Mouse (Mus musculus): ENCODE measurements around the gene Avpr1b.

Gene Avpr1b

DNA sequence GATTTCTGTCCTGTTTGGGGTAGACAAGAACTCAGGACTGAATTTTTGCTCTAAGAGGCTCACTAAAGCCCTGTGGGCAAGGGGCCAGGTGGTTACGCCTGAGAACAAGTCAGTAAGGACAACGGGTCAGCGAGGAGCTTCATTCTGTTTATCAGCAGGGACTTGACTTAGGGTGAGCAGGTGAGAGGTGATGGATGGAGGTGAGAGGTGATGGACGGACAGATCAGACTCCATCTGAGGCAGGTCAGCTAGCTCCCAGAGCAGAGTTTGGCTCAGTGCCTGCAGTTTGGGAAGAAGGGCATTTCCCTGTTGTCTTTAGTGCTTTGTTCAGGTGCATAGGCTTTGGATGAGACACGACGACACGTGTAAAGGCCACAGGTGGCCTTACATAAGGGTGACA is 20.3 kb downstream of the Avpr1b start:
- DNase-seq = no peak

DNA sequence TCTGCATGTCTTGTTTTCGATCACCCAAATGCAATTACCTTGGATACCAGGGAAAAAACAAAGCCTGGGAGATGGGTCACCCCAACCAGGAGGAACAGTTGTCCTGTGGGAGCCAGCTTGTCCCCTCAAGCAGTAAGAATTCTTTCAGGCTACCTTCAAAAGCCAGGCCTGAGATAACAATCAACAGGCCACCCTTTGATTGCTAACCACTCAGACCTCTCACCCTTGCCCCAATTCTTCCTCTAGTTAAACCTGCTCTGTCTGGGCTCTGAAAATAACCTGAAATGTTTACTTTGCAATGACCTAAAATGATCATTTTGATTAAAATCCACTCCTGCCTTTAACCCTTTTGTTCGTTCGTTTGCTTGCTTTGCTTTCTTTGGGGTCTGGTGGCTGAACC is 24.6 kb downstream of the Avpr1b start:
- no peak for DNase-seq

DNA sequence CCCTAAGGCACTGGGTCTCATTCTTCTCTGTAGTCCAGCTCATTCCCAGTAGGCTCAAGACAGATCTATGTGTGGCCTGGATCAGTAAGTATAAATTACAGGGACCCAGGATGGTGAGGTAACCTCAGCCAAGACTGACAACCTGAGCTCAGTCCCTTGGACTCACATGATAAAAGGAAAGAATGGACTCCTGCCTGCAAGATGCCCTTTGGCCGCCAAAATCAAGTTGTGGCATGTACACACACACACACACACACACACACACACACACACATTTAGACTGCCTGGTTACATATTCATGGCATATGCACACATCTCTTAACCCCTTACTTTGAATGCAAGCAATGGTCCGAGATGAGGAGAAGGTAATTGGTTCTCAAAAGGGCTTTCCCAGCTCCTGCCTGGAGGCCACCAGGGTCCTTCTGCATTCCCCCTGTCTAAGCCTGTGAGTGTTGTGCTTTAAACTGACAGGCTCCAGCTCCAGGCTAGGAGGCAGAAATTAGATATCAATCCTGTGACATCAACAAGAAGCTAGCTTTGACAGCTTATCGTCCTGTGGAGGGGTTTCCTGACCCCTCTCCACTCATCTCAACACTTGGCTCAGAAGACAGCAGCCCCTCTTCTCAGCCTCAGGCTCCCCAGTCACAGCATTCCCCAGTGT is 25.3 kb downstream of the Avpr1b start:
- no peak for DNase-seq

DNA sequence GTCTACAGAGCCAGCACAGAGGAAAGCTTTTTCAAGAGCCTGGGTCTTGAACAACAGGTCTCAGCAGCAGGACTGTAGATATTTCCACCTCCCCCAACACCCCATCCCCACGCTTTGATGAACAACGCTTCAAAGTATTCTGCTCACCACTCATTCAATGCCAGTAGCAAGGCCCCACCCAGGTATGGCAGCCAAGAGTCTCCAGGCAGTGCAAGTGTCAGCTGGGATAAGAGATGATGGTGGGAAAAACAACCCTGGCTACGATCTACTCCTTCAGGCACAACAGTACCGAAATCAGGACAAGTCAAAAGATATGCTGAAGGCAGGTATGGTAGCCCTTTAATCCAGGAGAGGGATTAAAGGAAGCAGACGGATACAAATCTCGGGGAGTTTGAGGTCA is 27.2 kb downstream of the Avpr1b start:
- no peak for DNase-seq

DNA sequence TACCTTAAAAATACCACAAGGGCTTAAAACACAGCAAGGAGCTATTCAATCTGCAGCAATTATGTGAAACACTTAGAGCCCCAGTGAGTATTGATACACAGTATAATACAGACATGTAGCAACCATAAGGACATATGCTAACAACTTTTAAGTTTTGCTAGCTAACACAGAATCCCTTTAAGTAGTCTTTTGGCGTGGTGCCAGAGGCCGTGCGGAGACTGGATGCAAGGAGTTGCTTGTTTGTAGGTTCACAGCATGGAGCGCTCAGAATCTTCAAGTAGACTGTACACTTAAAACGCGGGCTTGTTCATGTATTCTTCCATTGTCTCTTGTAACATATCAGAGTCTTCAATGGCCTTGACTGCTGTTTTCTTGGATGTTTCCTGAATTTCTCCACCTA is 33.2 kb downstream of the Avpr1b start:
- DNase-seq = peak; percentile 16 to 26

DNA sequence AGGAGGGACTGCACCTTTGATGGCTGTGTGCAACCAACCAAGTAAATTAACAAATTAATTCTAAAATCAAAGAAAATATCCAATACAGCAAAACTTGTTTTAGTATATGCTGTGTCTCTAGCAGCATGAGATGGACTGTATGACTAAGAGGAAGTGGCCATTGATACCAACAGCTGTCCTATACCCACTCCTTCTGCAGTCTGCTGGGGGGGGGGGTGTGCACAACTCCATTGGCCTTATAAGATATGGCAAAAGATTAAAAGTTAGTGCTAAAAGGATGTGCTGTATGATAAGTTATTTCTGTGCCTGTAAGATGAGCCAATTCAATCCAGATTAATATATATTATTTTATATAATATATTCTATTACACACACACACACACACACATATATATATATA is 35.5 kb downstream of the Avpr1b start:
- DNase-seq = no peak

DNA sequence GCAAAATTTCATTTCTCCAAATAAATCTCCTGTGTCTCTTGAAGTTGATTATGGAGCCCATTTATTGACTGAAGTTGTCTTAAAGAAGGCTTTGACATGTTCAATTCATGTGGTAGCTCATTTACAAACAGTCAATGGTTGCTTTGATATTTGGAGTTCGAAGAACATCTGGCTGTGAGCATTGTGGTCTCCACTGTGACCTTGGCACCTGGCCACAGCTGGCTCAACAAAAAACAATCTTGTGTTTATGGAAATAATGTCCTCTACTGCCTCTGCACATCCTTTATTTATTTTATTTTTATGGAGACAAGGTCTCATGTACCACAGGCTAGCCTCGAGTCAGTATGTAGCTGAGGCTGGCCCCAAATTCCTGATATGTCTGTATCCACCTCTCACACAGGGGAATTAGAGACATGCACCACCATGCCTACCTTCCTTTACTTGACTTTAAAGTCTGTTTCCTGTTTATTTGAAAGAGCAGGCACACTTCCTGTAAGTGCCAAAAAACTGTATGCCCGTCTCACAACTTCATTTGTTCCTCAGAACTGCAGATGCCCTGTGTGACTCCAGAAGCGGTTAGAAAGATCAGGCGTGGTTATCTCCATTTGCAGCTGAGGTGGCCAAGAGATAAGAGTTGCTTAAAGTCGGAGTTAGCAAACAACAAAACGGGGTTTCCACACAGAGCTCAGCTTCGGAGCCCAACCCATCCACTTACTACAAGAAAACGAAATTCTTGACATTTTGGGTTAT is 38.9 kb downstream of the Avpr1b start, which contains the start of gene Ctse:
TSS of gene Ctse (plus strand) at position 516 of the 750 bp plus-strand sequence.
- DNase-seq = no peak

DNA sequence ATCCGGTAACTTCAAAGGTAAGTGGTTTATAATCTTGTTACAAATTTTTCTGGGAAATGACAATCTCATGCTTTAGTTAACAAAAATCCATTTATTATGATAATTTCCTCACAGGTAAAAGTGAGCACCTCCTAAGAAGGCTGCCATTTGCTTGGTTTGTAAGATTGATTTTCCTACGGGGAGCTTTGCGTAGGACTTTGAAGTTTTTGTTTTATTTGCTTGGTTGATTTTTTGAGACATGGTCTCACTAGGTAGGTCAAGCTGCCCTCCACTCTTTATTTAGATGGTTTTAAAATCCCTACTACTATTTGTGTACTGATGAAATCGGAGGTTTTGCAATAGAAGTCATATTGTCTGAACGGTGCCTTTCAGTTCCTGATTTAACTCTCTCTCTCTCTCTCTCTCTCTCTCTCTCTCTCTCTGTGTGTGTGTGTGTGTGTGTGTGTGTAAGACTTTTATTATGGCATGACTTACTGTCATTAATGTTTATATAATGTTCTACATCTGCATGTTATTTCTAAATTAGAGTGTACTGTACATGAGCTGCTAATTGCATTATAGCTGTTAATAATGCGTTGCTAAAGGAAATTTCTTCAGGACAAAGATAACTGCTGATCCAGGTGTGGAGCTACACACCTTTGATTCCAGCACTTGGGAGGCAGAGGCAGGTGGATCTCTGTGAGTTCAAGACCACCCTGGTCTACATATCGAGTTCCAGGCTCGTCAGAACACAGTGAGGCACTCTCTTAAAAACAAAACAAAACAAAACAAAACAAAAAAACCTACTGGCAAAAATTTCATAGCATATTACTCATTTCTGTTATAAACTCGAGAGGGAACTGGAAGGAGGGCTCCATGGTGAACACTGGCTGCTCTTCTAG is 39.7 kb downstream of the Avpr1b start:
- DNase-seq = no peak

DNA sequence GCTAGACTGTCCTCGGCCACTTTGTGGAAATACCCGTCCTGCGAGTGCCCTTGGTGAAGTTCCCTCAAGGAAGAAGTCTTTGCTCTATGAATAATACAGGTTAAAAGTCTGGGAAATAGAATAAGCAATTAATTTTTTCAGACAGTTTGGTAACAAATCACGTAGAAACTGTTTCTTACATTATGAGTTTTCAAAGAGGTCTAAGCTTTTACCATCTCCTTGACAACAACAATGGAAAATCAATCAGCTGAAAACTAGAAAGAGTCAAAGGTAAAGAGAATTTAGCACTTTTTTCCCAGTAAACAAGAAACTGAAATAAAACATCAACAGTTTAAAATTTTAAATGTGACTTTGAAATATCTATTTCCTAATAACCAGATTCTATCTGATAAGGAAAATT is 41.0 kb downstream of the Avpr1b start:
- DNase-seq = no peak

DNA sequence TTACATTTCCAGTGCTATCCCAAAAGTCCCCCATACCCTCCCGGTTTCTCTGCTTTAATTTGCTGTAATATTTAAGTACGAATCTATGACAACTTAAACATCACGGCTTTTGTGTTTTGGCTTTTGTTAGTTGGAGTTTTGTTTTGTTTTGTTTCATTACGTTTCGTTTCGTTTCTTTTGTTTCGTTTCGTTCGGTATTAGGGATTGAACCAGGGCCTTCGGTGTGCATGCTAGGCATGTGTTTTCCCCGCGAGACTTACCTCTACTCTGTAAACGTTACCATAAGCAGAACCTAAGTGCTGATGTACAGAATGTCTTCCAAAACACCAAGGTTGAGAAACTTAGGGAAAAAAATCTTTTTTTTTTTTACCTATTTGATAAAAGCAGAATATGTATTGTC is 42.5 kb downstream of the Avpr1b start:
- no peak for DNase-seq

DNA sequence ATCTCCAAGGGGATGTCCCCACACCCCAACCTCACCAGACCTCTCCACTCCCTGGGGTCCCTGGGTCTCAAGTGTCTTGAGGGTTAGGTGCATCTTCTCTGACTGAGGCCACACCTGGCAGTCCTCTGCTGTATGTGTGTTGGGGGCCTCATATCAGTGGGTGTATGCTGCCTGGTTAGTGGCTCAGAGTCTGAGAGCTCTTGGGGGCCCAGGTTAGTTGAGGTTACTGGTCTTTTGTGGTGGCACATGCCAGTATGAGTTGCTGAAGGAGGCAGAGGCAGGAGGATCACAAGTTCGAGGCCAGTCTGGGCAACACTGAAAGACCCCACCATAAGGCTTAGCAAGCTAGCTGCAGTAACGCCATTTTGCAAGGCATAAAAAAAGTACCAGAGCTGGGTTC is 43.2 kb downstream of the Avpr1b start:
- DNase-seq = no peak

DNA sequence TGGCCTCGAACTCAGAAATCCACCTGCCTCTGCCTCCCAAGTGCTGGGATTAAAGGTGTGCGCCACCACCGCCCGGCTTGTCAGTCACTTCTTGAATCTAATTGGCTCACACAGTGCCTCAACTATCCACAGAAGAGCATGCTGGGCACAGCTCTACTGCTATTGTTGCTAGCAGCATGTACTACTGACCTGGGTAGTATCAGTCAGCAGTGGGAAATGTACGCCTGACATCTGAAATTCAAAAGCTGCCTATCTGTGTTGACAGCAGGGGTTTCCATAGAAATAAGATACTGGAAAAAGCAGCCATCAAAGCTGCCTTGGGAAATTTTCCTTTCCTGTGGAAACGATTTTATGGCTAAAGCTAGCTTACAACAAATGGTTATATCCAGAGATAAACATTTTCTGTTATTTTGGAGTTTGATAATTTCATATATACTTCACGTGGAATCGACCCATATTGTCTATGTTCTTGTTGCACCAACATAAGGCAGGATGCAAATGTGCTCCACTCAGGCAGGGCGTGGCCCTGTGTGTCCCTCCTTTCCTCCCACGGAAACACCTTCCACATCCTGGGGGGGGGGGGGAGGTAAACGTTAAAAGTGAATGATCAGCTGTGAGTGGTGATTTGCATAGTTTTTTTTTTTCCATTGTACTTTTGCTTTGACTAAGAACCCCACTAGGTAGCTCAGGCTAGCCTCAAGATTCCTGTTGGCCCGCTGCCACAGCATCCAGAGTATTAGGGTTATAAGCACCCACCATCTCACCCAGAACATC is 53.8 kb downstream of the Avpr1b start:
- DNase-seq = no peak

DNA sequence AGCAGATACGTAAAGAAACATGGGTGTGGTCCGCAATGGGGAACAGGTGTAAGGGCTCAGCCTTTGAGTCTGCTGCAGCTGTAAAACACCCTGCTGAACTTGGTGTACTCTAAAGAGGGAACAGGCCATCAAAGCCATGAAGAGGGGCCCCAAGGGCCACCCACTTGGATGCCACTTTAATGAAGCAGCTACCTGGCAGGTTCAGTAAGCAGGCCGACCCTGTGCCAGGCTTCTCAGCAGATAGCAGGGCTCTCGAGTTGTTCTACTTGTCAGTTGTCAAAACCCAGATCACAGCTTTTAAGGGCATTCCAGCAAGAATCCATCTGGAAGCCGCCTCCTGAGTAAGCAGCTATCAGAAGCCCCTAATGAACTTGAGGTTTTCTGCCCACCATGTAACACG is 56.6 kb downstream of the Avpr1b start:
- no peak for DNase-seq

DNA sequence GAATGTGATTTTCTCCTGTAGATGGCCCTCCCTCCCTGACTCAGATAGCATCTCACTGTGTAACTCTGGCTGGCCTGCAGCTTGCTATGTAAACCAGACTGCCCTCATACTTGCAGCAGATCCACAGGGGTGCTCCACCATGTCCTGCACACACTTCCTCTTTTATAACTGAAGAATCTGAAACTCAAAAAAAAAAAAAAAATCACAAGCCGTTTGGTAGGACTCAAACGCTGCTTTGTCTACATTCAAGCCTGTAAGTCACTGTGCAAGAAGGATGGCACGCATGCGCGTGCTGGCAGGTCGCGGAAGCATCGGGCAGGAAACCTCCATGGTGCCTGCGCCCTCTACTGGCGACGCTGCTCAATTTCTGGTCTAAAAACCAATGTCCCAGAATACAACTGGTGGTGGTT is 58.9 kb downstream of the Avpr1b start:
- peak; percentile 94 to 96 for DNase-seq

DNA sequence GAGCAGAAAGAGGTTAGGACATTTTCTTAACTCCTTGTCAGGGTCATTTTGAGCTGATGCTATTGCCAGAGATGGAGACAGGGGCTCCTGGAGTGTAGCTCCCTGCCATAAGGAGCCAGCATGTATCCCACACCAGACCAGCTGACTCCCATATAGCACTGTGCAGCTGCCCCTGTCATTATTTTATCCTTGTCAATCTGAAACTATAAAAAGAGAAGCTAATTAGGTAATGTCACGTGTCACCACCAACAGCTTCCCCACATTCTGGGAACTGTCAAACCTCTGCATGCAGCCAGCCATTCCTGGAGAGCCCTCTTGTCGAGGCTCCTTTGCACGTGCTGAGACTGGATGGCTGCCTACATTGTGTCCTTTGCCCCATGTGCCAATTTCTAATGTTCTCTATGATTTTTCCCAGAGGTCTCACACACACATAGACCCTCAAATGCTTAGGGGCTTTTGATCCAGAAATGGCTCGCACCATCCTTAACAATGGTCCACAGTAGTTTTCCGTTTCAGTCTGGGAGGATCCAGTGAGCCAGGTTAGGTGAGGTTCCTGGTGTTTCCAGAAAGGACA is 60.6 kb downstream of the Avpr1b start:
- DNase-seq = no peak

DNA sequence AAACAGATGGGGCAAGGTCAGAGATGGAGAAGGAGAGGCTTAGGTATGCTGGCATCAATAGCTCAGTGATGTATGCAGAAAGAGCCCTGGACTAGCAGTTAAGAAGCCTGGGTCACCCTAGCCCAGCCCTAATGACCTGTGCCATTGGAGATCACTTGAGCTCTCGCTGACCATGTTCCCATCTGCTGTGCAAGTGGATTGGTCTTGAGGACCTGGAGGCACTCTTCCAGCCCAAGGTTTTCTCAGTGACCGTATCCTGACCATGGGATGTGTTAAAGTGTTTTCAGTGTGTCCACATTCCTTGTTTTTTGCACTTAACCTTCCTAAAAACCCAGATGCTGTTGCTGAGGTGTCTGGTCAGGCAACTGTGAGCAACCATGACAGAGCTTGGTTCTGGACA is 61.2 kb downstream of the Avpr1b start:
- no peak for DNase-seq

DNA sequence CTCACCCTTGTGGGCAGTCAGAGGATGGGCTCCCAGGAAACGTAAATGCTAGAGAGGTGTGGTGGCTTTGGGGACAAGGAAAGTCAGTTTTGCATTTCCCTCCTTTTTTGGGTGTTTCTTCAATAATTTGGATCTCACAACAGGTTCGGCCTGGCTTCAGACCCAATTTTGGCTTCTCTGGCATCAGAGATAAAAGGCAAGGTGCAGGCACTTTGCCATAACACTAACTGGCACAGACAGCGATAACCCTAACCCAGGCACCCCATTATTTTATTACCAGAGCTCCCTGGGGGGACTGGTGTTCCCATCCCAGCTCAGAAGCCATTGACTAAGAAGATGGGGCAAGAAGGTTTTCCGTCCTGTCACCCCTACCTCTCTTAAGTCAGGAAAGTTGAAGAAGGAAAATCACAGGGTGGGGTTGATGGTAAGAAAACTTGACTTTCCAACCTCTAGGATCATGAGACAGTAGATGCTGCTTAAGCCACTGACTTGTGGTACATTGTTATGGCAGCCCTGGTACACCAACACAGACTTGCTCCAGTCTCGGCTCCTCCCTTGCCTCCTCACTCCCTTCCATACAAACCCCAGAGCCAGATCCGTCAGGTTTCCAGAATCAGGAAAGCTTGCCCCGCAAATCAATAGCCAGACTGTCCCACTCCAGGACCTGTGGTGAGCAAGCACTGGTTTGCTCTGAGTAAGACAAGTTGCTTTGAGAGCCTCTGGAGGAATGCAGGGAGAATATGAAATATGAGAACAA is 61.9 kb downstream of the Avpr1b start:
- DNase-seq = no peak

Measured in cerebellum, postnatal 14 days (tissue).